Mouse (Mus musculus): ENCODE data around the gene Arsa. TPM values are rescaled to one million over a fixed set of nuclear protein-coding genes. Genes with fewer than 3 reads are reported as not detected.

Arsa gene
- polyA plus RNA-seq, 1 experiment, result not detected

DNA sequence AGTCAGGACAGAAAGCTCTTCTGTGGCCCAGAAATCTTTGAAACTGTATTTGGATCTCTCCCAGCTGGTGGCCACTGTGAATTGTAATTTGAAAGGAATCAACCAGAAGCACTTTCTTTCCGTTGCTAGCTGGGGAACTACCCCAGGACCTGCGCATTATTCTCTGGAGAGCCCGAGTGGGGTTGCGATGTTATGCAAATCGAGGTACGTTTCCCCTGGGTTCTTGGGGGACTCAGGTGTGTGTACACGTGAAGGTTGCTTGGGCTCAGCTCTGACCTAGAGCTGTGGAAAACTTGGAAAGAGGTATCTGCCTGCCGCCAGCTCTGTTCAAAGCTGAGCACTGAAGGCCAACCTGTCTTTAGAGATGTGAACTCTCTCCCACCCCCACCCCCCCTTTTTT, 581 bp upstream of the Arsa start:
- 57% methylated on average over 8 of the region's 8 CpGs for WGBS

GRCm38 (mm10) chr15:89476475-89476815, 780 bp downstream of the Arsa start:
- peak overlapping the region; percentile 51 for H3K4me3 ChIP-seq (ENCODE audit: insufficient read depth, low read depth, low read length)
- TF ChIP-seq CTCF (IDR thresholded peaks at IDR 0.05; ENCODE audit: insufficient read depth, low read depth, low read length) (no peak), POLR2A (IDR thresholded peaks at IDR 0.05; ENCODE audit: insufficient read depth, low read depth, low read length) (no peak)
- H3K27ac ChIP-seq (ENCODE audit: insufficient read depth, low read depth, low read length), result no peak overlapping the region
- 2% methylated on average over 5 of the region's 5 CpGs for WGBS
- H3K4me1 ChIP-seq (ENCODE audit: control insufficient read depth, insufficient read depth, low read length), result peaks cover 29% of the 10 kb centered on the region

More for the DNA sequence above, 581 bp upstream of the Arsa start:
- Histone ChIP-seq H3K4me3 (ENCODE audit: insufficient read depth, low read depth, low read length) (no peak overlapping the region), H3K27ac (ENCODE audit: insufficient read depth, low read depth, low read length) (no peak overlapping the region), H3K4me1 (ENCODE audit: control insufficient read depth, insufficient read depth, low read length) (peaks cover 29% of the 10 kb centered on the region)
- TF ChIP-seq CTCF (IDR thresholded peaks at IDR 0.05; ENCODE audit: insufficient read depth, low read depth, low read length) (no peak), POLR2A (IDR thresholded peaks at IDR 0.05; ENCODE audit: insufficient read depth, low read depth, low read length) (no peak)

DNA sequence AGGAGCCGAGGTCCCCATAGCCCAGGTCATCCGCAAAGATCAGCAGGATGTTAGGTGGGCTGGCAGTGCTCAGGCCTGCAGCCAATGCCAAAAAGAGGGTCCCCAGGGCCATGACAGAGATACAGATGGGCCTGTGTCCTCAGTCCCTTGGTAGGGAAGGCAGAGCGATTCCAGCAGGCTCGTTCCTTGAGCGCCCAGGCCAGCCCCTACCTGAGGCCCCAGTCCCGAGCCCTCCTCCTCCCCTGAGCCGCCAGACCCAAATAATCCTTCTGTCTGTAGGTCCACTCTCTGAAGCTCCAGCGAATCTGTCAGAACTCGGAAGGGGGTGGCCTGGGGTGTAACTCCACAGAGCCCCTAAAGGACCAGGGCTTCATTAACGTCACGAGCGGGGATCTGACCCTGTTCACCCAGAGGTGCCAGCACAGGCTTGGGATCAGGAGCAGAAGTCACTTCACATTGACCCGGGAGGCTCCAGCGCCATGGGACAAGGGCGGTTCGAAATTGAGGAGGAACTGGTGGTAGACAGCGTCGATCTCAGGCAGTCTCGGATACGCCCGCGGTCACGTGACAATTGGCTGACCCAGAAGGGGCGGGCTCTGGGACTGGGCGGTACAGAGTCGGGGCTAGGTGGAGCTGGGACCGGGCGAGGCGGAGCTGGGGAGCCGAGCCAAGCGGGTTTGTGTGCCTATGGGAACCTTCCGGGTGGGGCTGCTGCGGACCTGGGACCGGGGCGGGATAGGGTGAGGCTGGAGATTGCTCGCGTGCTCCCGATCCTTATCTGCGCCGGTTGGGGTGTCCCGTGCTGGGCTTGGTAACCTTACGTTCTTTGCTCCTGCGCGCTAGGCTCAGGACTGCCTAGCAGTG, 1.4 kb downstream of the Arsa start:
- TF ChIP-seq CTCF (IDR thresholded peaks at IDR 0.05; ENCODE audit: insufficient read depth, low read depth, low read length), result 0 out of 2 replicates have a peak, but pooled peaks have one; percentile 0
- TF ChIP-seq POLR2A (IDR thresholded peaks at IDR 0.05; ENCODE audit: insufficient read depth, low read depth, low read length), result peak; percentile 32; the same call in 1 of the 2 replicates
- 9% methylated on average over 44 of the region's 44 CpGs for WGBS
- H3K4me3 ChIP-seq (ENCODE audit: insufficient read depth, low read depth, low read length), result peak overlapping the region; percentile 51
- no peak overlapping the region for H3K27ac ChIP-seq (ENCODE audit: insufficient read depth, low read depth, low read length)
- peaks cover 28% of the 10 kb centered on the region for H3K4me1 ChIP-seq (ENCODE audit: control insufficient read depth, insufficient read depth, low read length)

DNA sequence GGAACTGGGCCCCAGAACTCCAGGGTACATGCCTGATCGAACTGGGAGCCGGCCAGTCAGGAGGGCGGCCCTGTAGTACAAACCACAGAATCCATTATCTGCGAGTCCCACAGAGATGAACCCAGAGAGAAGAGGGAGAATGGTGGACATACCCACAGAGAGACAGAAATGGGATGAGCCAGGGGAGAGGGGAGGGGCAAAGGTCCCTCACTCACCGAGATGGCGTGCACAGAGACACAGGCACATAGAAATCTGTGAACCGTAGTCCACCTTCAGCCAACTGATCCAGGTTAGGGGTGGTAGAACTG, 2.0 kb downstream of the Arsa start:
- H3K27ac ChIP-seq (ENCODE audit: insufficient read depth, low read depth, low read length), result no peak overlapping the region
- TF ChIP-seq CTCF (IDR thresholded peaks at IDR 0.05; ENCODE audit: insufficient read depth, low read depth, low read length) (no peak), POLR2A (IDR thresholded peaks at IDR 0.05; ENCODE audit: insufficient read depth, low read depth, low read length) (no peak)
- H3K4me1 ChIP-seq (ENCODE audit: control insufficient read depth, insufficient read depth, low read length), result peaks cover 23% of the 10 kb centered on the region
- 98% methylated on average over 7 of the region's 7 CpGs for WGBS
- peak overlapping the region; percentile 51 for H3K4me3 ChIP-seq (ENCODE audit: insufficient read depth, low read depth, low read length)

GRCm38 (mm10) chr15:89474596-89475292, 2.5 kb downstream of the Arsa start:
- WGBS, result 93% methylated on average over 19 of the region's 19 CpGs
- TF ChIP-seq CTCF (IDR thresholded peaks at IDR 0.05; ENCODE audit: insufficient read depth, low read depth, low read length) (no peak), POLR2A (IDR thresholded peaks at IDR 0.05; ENCODE audit: insufficient read depth, low read depth, low read length) (no peak)
- H3K27ac ChIP-seq (ENCODE audit: insufficient read depth, low read depth, low read length), result no peak overlapping the region
- peaks cover 21% of the 10 kb centered on the region for H3K4me1 ChIP-seq (ENCODE audit: control insufficient read depth, insufficient read depth, low read length)
- no peak overlapping the region for H3K4me3 ChIP-seq (ENCODE audit: insufficient read depth, low read depth, low read length)

- H3K27ac ChIP-seq (ENCODE audit: insufficient read depth, low read depth, low read length), result no peak overlapping the region
- no peak overlapping the region for H3K4me3 ChIP-seq (ENCODE audit: insufficient read depth, low read depth, low read length)
- TF ChIP-seq CTCF (IDR thresholded peaks at IDR 0.05; ENCODE audit: insufficient read depth, low read depth, low read length) (no peak), POLR2A (IDR thresholded peaks at IDR 0.05; ENCODE audit: insufficient read depth, low read depth, low read length) (no peak)
- 96% methylated on average over 8 of the region's 8 CpGs for WGBS
- peaks cover 21% of the 10 kb centered on the region for H3K4me1 ChIP-seq (ENCODE audit: control insufficient read depth, insufficient read depth, low read length)
Observed at GRCm38 (mm10) chr15:89473921-89474320, 3.3 kb downstream of the Arsa start.

DNA sequence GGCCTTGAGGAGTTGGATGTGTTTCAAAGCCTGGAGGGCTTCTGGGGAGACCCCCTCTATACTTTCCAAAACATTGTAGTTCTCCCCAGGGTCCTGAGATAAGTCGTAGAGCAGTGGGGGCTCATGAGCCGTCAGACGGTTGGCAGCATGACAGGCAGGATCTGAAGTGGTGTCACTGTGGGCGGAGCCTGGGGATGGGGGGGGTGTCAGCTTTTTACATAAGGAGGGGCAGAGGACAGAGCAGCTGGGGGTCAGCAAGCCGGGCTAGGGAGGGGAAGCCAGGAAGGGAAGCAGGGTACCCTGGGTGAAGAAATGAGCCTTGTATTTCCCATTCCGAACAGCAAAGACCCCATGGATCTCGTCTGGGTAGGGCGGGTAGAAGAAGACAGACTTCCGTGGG, 3.9 kb downstream of the Arsa start:
- Histone ChIP-seq H3K27ac (ENCODE audit: insufficient read depth, low read depth, low read length) (no peak overlapping the region), H3K4me3 (ENCODE audit: insufficient read depth, low read depth, low read length) (no peak overlapping the region), H3K4me1 (ENCODE audit: control insufficient read depth, insufficient read depth, low read length) (peaks cover 21% of the 10 kb centered on the region)
- no peak for TF ChIP-seq CTCF (IDR thresholded peaks at IDR 0.05; ENCODE audit: insufficient read depth, low read depth, low read length)
- no peak for TF ChIP-seq POLR2A (IDR thresholded peaks at IDR 0.05; ENCODE audit: insufficient read depth, low read depth, low read length)
- WGBS, result 84% methylated on average over 9 of the region's 9 CpGs

DNA sequence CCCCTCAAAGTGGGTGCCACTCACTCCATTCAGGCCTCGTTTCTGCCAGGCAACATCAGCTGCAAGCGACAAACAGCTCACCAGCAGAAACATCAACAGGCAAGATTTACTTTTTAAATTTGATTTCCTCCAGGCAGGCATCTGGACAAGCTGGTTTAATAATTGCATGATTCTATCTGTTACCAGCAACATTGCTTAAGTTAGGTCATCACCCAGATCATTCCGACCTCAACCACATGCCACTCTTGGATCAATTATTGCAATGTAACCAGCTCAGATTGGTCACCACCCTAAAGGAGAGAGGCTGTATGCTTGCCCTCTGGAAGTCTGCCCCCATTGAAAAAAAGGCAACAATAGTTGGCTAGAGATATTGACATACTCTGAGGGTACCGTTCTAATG, 5.7 kb downstream of the Arsa start:
- 83% methylated on average over 4 of the region's 4 CpGs for WGBS

GRCm38 (mm10) chr15:89468577-89468976, 8.6 kb downstream of the Arsa start:
- Histone ChIP-seq H3K27ac (ENCODE audit: insufficient read depth, low read depth, low read length) (no peak overlapping the region), H3K4me1 (ENCODE audit: control insufficient read depth, insufficient read depth, low read length) (no peaks in the 10 kb centered on the region), H3K4me3 (ENCODE audit: insufficient read depth, low read depth, low read length) (no peak overlapping the region)
- TF ChIP-seq CTCF (IDR thresholded peaks at IDR 0.05; ENCODE audit: insufficient read depth, low read depth, low read length) (no peak), POLR2A (IDR thresholded peaks at IDR 0.05; ENCODE audit: insufficient read depth, low read depth, low read length) (no peak)
- WGBS, result 27% methylated on average over 2 of the region's 2 CpGs

More for the DNA sequence above, 5.7 kb downstream of the Arsa start:
- no peak overlapping the region for H3K27ac ChIP-seq (ENCODE audit: insufficient read depth, low read depth, low read length)
- no peak for TF ChIP-seq CTCF (IDR thresholded peaks at IDR 0.05; ENCODE audit: insufficient read depth, low read depth, low read length)
- no peak for TF ChIP-seq POLR2A (IDR thresholded peaks at IDR 0.05; ENCODE audit: insufficient read depth, low read depth, low read length)
- no peak overlapping the region for H3K4me3 ChIP-seq (ENCODE audit: insufficient read depth, low read depth, low read length)
- peaks cover 18% of the 10 kb centered on the region for H3K4me1 ChIP-seq (ENCODE audit: control insufficient read depth, insufficient read depth, low read length)

All from olfactory bulb, adult 2 months (tissue).